8 mouse cellular contexts compared by ENCODE assay signal in the genomic region with DNA sequence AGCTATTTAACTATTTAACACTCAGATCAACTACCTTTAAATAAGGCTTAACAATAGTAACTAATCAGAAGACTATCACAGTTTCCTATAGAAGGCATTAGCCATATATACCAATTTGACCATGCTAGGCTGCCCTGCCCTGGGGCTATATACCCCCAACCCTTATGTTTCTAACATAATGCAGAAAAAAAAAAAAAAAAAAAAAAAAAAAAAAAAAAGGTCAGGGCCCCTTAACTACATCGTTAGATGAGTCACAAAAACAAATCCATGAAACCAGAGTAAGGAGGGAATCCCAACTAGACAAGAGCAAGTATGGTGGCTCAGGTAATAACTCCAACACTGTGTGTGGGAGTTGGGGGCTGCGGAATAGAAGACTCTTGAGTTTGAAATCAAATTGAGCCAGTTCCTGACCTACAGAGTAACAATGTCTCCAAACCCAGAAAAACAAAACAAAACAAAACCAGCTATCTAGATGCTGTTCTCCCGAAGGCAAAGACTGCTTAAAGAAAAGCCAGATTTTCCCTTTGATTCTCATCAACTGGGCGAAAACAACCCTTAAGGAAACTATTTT. TPM values are rescaled to one million over a fixed set of nuclear protein-coding genes. Genes with fewer than 3 reads are reported as not detected.
DNase-seq lines count a peak whose midpoint lies in the region; ATAC-seq and TF ChIP-seq lines count a peak whose summit lies in the region.

No protein-coding gene starts in this region.

- H3K79me2 ChIP-seq in myocyte (ENCODE audit: control insufficient read depth, insufficient read depth) = peaks cover 25% of the 10 kb centered on the region

- ATAC-seq in hindbrain, postnatal 0 days = no peak

- peak overlapping the region; percentile 31; the same call in 1 of the 2 replicates for H3K9ac ChIP-seq in hindbrain, postnatal 0 days (replicated peaks; ENCODE audit: low read length)

- no peak for TF ChIP-seq CTCF in layer of hippocampus, adult 2 months (conservative IDR thresholded peaks at IDR 0.05)
- no peak for TF ChIP-seq CTCF in cortical plate, adult 2 months (IDR thresholded peaks at IDR 0.05; ENCODE audit: extremely low read depth, insufficient read depth, low read length)
- no peak for TF ChIP-seq CTCF in hindbrain, postnatal 0 days (IDR thresholded peaks at IDR 0.05; ENCODE audit: low read depth)

- no peaks in the 10 kb centered on the region for H3K9me3 ChIP-seq in hindbrain, postnatal 0 days (ENCODE audit: low read length)

- DNase-seq in layer of hippocampus, adult 2 months (ENCODE audit: low spot score in 2 of 2) = no peak
- DNase-seq in layer of hippocampus, adult 11-12 months (ENCODE audit: low spot score) = no peak
- no peak for DNase-seq in hindbrain, postnatal 0 days (ENCODE audit: low spot score)
- DNase-seq in layer of hippocampus, postnatal 25 days (ENCODE audit: extremely low spot score in 1 of 2, low spot score in 1 of 2) = no peak
- no peak for DNase-seq in cerebellum, postnatal 36 days
- no peak for DNase-seq in adipocyte (ENCODE audit: low spot score)

- TF ChIP-seq POLR2A in cortical plate, adult 2 months (IDR thresholded peaks at IDR 0.05; ENCODE audit: extremely low read depth, insufficient read depth, low read length) = no peak
- no peak for TF ChIP-seq POLR2A in myocyte (IDR thresholded peaks at IDR 0.05; ENCODE audit: insufficient read length, low read depth)

- H3K4me1 ChIP-seq in cortical plate, adult 2 months (ENCODE audit: control insufficient read depth, insufficient read depth, low read length) = no peaks in the 10 kb centered on the region
- H3K4me1 ChIP-seq in hindbrain, postnatal 0 days (ENCODE audit: insufficient read depth, low read length) = peaks cover 6% of the 10 kb centered on the region; the same call in 1 of the 2 replicates

- peak overlapping the region; percentile 23 for H3ac ChIP-seq in myocyte (ENCODE audit: control insufficient read depth, insufficient read length)

- WGBS in hindbrain, postnatal 0 days = 2% methylated on average over 4 of the region's 4 CpGs

- peak overlapping the region; percentile 89 for H3K4me3 ChIP-seq in layer of hippocampus, adult 2 months
- H3K4me3 ChIP-seq in cortical plate, adult 2 months (ENCODE audit: insufficient read depth, low read length) = peak overlapping the region; percentile 48; the same call in 1 of the 2 replicates
- H3K4me3 ChIP-seq in hindbrain, postnatal 0 days (ENCODE audit: low read length) = peak overlapping the region; percentile 82
- peak overlapping the region; percentile 60 for H3K4me3 ChIP-seq in myocyte

- H3K36me3 ChIP-seq in hindbrain, postnatal 0 days (ENCODE audit: insufficient read depth, low read length) = no peaks in the 10 kb centered on the region
- H3K36me3 ChIP-seq in myocyte (ENCODE audit: control insufficient read depth, insufficient read depth) = peaks cover 13% of the 10 kb centered on the region

- no peak overlapping the region for H3K27ac ChIP-seq in layer of hippocampus, adult 2 months
- H3K27ac ChIP-seq in cortical plate, adult 2 months (ENCODE audit: insufficient read depth, low read length) = no peak overlapping the region
- 0 out of 2 replicates have a peak overlapping the region, but pooled peaks have one; percentile 32 for H3K27ac ChIP-seq in hindbrain, postnatal 0 days

- H3K4me2 ChIP-seq in hindbrain, postnatal 0 days (ENCODE audit: low read depth, low read length) = peak overlapping the region; percentile 76
- H3K4me2 ChIP-seq in myocyte (ENCODE audit: low read depth) = peak overlapping the region; percentile 98

- no peaks in the 10 kb centered on the region for H3K27me3 ChIP-seq in hindbrain, postnatal 0 days (ENCODE audit: insufficient read depth, low read length)
- H3K27me3 ChIP-seq in myocyte (ENCODE audit: control insufficient read depth, insufficient read depth, insufficient read length) = no peaks in the 10 kb centered on the region

TF ChIP-seq in myocyte, 11 proteins besides CTCF, POLR2A, EP300 and RAD21:
- TF ChIP-seq POLR2AphosphoS2 (IDR thresholded peaks at IDR 0.05; ENCODE audit: insufficient read length, low read depth) (no peak), CEBPB (IDR thresholded peaks at IDR 0.05; ENCODE audit: insufficient read depth, poor library complexity, severe bottlenecking) (no peak), MYOD1 (IDR thresholded peaks at IDR 0.05; ENCODE audit: control insufficient read depth in 1 of 3, insufficient read length in 2 of 3, low read depth in 2 of 3) (no peak), MAX (IDR thresholded peaks at IDR 0.05; ENCODE audit: low read depth) (no peak), TCF12 (IDR thresholded peaks at IDR 0.05; ENCODE audit: insufficient read depth, poor library complexity, severe bottlenecking) (no peak), TCF3 (IDR thresholded peaks at IDR 0.05; ENCODE audit: insufficient read length, low read depth) (no peak)

RNA-seq across cellular contexts. Expression of gene Cenpp, which starts 0.7 kb away (rescaled TPM):
- 1 to 10 TPM; 1.7 TPM for total RNA-seq in layer of hippocampus, adult 2 months (2021)
- polyA plus RNA-seq in cortical plate, adult 2 months (2012; rRNA removed) = 0.92 and 1.1 TPM in 2 replicates
- total RNA-seq in hindbrain, postnatal 0 days (2014; rRNA removed) = 2.4 and 5.5 TPM in 2 replicates
- polyA plus RNA-seq in hindbrain, postnatal 0 days (2015; fragmentation: Nextera tagmentation; extraction: Ambion mirVana) = 9.7 and 10.2 TPM in 2 replicates
- polyA plus RNA-seq in myocyte (2012; fragmentation: generic; extraction: Trizol) = 6.3 TPM
- total RNA-seq in layer of hippocampus, postnatal 25 days (2021) = 1 to 10 TPM; 1.2 to 2.1 TPM

RNA-seq across cellular contexts. Expression of gene Nol8, which starts 1.0 kb away (rescaled TPM):
- 10 to 100 TPM; 28.4 to 28.5 TPM for total RNA-seq in layer of hippocampus, adult 2 months (2021)
- 10.6 and 11.3 TPM in 2 replicates for polyA plus RNA-seq in cortical plate, adult 2 months (2012; rRNA removed)
- total RNA-seq in hindbrain, postnatal 0 days (2014; rRNA removed) = 5.4 and 5.7 TPM in 2 replicates
- 13.6 and 13.8 TPM in 2 replicates for polyA plus RNA-seq in hindbrain, postnatal 0 days (2015; fragmentation: Nextera tagmentation; extraction: Ambion mirVana)
- 3.0 TPM for polyA plus RNA-seq in myocyte (2012; fragmentation: generic; extraction: Trizol)
- 10 to 100 TPM; 29.3 to 30.7 TPM for total RNA-seq in layer of hippocampus, postnatal 25 days (2021)

RNA-seq across cellular contexts. Expression of gene Iars, which starts 30.0 kb away (rescaled TPM):
- 10 to 100 TPM; 60.1 to 66.9 TPM for total RNA-seq in layer of hippocampus, adult 2 months (2021)
- 36.0 and 37.5 TPM in 2 replicates for polyA plus RNA-seq in cortical plate, adult 2 months (2012; rRNA removed)
- 29.2 and 45.5 TPM in 2 replicates for total RNA-seq in hindbrain, postnatal 0 days (2014; rRNA removed)
- 22.5 and 22.8 TPM in 2 replicates for polyA plus RNA-seq in hindbrain, postnatal 0 days (2015; fragmentation: Nextera tagmentation; extraction: Ambion mirVana)
- polyA plus RNA-seq in myocyte (2012; fragmentation: generic; extraction: Trizol) = 128 TPM
- total RNA-seq in layer of hippocampus, postnatal 25 days (2021) = 10 to 100 TPM; 68.7 to 69.9 TPM

RNA-seq across cellular contexts. Expression of gene Ogn, which starts 44.0 kb away (rescaled TPM):
- 1 to 10 TPM; 5.3 to 6.1 TPM for total RNA-seq in layer of hippocampus, adult 2 months (2021)
- 5.7 and 7.6 TPM in 2 replicates for polyA plus RNA-seq in cortical plate, adult 2 months (2012; rRNA removed)
- total RNA-seq in hindbrain, postnatal 0 days (2014; rRNA removed) = 6.9 and 9.4 TPM in 2 replicates
- polyA plus RNA-seq in hindbrain, postnatal 0 days (2015; fragmentation: Nextera tagmentation; extraction: Ambion mirVana) = 14.5 and 14.9 TPM in 2 replicates
- 19.5 TPM for polyA plus RNA-seq in myocyte (2012; fragmentation: generic; extraction: Trizol)
- total RNA-seq in layer of hippocampus, postnatal 25 days (2021) = 1 to 10 TPM; 2.5 to 2.9 TPM
